Mouse (Mus musculus): Measurements from ENCODE around the gene Inca1. TPM values are rescaled to one million over a fixed set of nuclear protein-coding genes. Genes with fewer than 3 reads are reported as not detected.
A peak's percentile ranks its signal among the peaks of the same experiment; 100 is the strongest.

Inca1 gene
- total and polyA plus RNA-seq, 3 experiments, result 1.7 to 3.8 (median 3.4) TPM

DNA sequence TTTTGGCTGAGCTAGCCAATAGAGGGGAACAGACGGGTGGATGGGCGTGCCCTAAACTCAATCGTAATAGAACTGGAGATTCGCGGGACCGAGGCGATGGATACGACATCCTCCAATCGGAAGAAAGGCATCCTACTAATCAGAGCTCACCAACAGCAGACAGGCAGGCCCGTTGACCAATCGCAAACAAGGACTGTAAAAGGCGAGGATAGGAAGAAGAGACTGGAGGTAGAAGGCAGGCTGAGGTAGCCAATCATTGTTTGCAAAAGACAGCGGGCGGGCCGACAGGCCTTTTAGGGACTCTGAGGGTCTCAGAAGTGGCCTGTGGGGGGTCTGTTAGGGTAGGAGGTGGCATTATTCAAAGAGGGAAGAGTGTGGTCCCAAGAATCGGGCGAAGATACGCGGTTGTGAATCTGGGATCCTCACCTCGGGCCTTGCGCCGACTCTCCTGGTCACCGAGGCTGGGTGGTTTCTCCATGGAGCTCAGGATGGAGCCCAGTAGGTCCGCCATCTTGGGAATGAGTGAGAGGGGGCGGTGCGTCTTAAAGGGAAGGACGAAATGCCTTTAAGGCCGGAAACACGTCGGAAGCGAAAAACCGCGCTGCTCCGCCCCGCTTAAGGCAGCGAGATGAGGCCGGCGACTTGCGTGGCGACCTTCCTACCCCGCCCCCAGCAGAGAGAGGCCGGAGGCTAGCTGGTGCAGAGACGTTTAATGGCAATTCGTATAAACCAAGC, 31.0 kb downstream of the Inca1 start, which contains the start of gene Spag7 (continued):
- TF ChIP-seq ELF1 (IDR thresholded peaks at IDR 0.05; ENCODE audit: low read depth, low read length), result peak; percentile 77
- TF ChIP-seq BHLHE40 (IDR thresholded peaks at IDR 0.05; ENCODE audit: low read depth, low read length), result no peak
- peak; percentile 83; the same call in 1 of the 2 replicates for TF ChIP-seq MXI1 (IDR thresholded peaks at IDR 0.05; ENCODE audit: low read depth, low read length)
- TF ChIP-seq MEF2A (IDR thresholded peaks at IDR 0.05; ENCODE audit: borderline replicate concordance, low read depth, low read length), result peak; percentile 63; the same call in 1 of the 2 replicates
- TF ChIP-seq GABPA (IDR thresholded peaks at IDR 0.05; ENCODE audit: insufficient replicate concordance, low read depth, low read length), result no peak
- no peak for TF ChIP-seq ZNF384 (IDR thresholded peaks at IDR 0.05; ENCODE audit: low read depth, low read length)
- no peak; the same call in 1 of the 2 replicates for TF ChIP-seq SIN3A (IDR thresholded peaks at IDR 0.05; ENCODE audit: low read length)
- TF ChIP-seq PAX5 (IDR thresholded peaks at IDR 0.05; ENCODE audit: low read length), result no peak

GRCm38 (mm10) chr11:70668335-70668770, 31.6 kb downstream of the Inca1 start:
- Histone ChIP-seq H3K27ac (ENCODE audit: insufficient read depth, low read depth) (peak overlapping the region; percentile 29; the same call in 1 of the 2 replicates), H3K4me3 (replicated peaks in 1 of 3; ENCODE audit: low read depth in 2 of 3, low read length in 2 of 3, poor library complexity in 1 of 3) (peak overlapping the region; percentile 69 to 92 (median 72)), H3K4me1 (ENCODE audit: control insufficient read depth in 1 of 2, insufficient read depth in 2 of 2) (peaks cover 10 to 37% of the 10 kb centered on the region in 2 experiments), H3K27me3 (replicated peaks) (no peaks in the 10 kb centered on the region), H3K9ac (ENCODE audit: insufficient read depth, low read depth) (peak overlapping the region; percentile 87), H3K79me2 (replicated peaks; ENCODE audit: control insufficient read depth, extremely low read depth, insufficient read depth, poor library complexity, severe bottlenecking) (peaks cover 22% of the 10 kb centered on the region), H3K36me3 (replicated peaks in 1 of 2; ENCODE audit: control insufficient read depth in 1 of 2, insufficient read depth in 1 of 2, low read length in 1 of 2) (peaks cover 43 to 67% of the 10 kb centered on the region in 2 experiments), H3K9me3 (replicated peaks; ENCODE audit: low read length) (no peaks in the 10 kb centered on the region), H3K4me2 (ENCODE audit: insufficient read depth, low read depth, poor library complexity, severe bottlenecking) (peak overlapping the region; percentile 79)
- DNase-seq (ENCODE audit: extremely low read depth), result no peak
- dilution Hi-C loops (cut with MboI; ENCODE audit: extremely low pct_ligation_motif_present, extremely low pct_unique_long_range_greater_than_20kb, low sequenced_read_pairs), result no loop called here
- in situ Hi-C loops (cut with MboI; ENCODE audit: low pct_ligation_motif_present, low pct_unique_long_range_greater_than_20kb, low sequenced_read_pairs), result no loop called here
- TF ChIP-seq SIN3A (IDR thresholded peaks at IDR 0.05; ENCODE audit: low read length) (0 out of 2 replicates have a peak, but pooled peaks have one; percentile 71), MXI1 (IDR thresholded peaks at IDR 0.05; ENCODE audit: low read depth, low read length) (peak; percentile 48; the same call in 1 of the 2 replicates), MAZ (IDR thresholded peaks at IDR 0.05; ENCODE audit: low read depth, low read length) (no peak), TBP (conservative IDR thresholded peaks at IDR 0.05; ENCODE audit: low read depth, low read length) (0 out of 2 replicates have a peak, but pooled peaks have one; percentile 59)

GRCm38 (mm10) chr11:70667271-70668150, 32.4 kb downstream of the Inca1 start:
- peaks cover 10 to 37% of the 10 kb centered on the region in 2 experiments for H3K4me1 ChIP-seq (ENCODE audit: control insufficient read depth in 1 of 2, insufficient read depth in 2 of 2)
- no peaks in the 10 kb centered on the region for H3K27me3 ChIP-seq (replicated peaks)
- H3K79me2 ChIP-seq (replicated peaks; ENCODE audit: control insufficient read depth, extremely low read depth, insufficient read depth, poor library complexity, severe bottlenecking), result peaks cover 22% of the 10 kb centered on the region
- H3K36me3 ChIP-seq (replicated peaks in 1 of 2; ENCODE audit: control insufficient read depth in 1 of 2, insufficient read depth in 1 of 2, low read length in 1 of 2), result peaks cover 49 to 72% of the 10 kb centered on the region in 2 experiments
- DNase-seq (ENCODE audit: extremely low read depth), result no peak
- no peaks in the 10 kb centered on the region for H3K9me3 ChIP-seq (replicated peaks; ENCODE audit: low read length)
- dilution Hi-C loops (cut with MboI; ENCODE audit: extremely low pct_ligation_motif_present, extremely low pct_unique_long_range_greater_than_20kb, low sequenced_read_pairs), result no loop called here
- peak overlapping the region; percentile 79 for H3K4me2 ChIP-seq (ENCODE audit: insufficient read depth, low read depth, poor library complexity, severe bottlenecking)
- peak overlapping the region in 2 of 3 experiments; percentile 69 to 92 for H3K4me3 ChIP-seq (replicated peaks in 1 of 3; ENCODE audit: low read depth in 2 of 3, low read length in 2 of 3, poor library complexity in 1 of 3)
- in situ Hi-C loops (cut with MboI; ENCODE audit: low pct_ligation_motif_present, low pct_unique_long_range_greater_than_20kb, low sequenced_read_pairs), result no loop called here
- no peak overlapping the region for H3K27ac ChIP-seq (ENCODE audit: insufficient read depth, low read depth)
- TF ChIP-seq RCOR1 (conservative IDR thresholded peaks at IDR 0.05; ENCODE audit: low read depth, low read length), result no peak
- 0 out of 2 replicates have a peak, but pooled peaks have one; percentile 31 for TF ChIP-seq ZMIZ1 (IDR thresholded peaks at IDR 0.05; ENCODE audit: low read depth, low read length)
- peak overlapping the region; percentile 87; the same call in 1 of the 2 replicates for H3K9ac ChIP-seq (ENCODE audit: insufficient read depth, low read depth)
